Mouse (Mus musculus) lung, adult 18-20 months (tissue): ENCODE results near the gene Fam151b.
A peak's percentile ranks its signal among the peaks of the same experiment; 100 is the strongest.

Experiments
- DNase-seq, 2 experiments: peaks; one replicate each; pipeline ENCODE4 v3.0.0; 2022; ENCODE audit warnings: mixed read lengths in 2 of 2

Gene Fam151b

GRCm38 (mm10) chr13:92483852-92484463 lies at the start of gene Fam151b:
Gene Fam151b (minus strand): TSS chr13:92484015.
- DNase-seq: peak; percentile 93 to 95

- no peak for DNase-seq
Measured at GRCm38 (mm10) chr13:92532216-92532615, 48.4 kb upstream of the Fam151b start.

GRCm38 (mm10) chr13:92531237-92531636 lies 47.4 kb upstream of the Fam151b start:
- DNase-seq: no peak

- peak; percentile 94 to 95 for DNase-seq
Measured at GRCm38 (mm10) chr13:92530721-92531211, 47.0 kb upstream of the Fam151b start, which contains the start of gene Zfyve16. Gene Zfyve16 (minus strand): TSS chr13:92530868.

- no peak for DNase-seq
Measured at GRCm38 (mm10) chr13:92529828-92530720, 46.3 kb upstream of the Fam151b start.

- DNase-seq: no peak
Measured at GRCm38 (mm10) chr13:92523178-92523813, 39.5 kb upstream of the Fam151b start.

- DNase-seq: no peak
Measured at GRCm38 (mm10) chr13:92504871-92505270, 21.1 kb upstream of the Fam151b start.

GRCm38 (mm10) chr13:92491923-92492322 lies 8.1 kb upstream of the Fam151b start:
- no peak for DNase-seq

GRCm38 (mm10) chr13:92490817-92491216 lies 7.0 kb upstream of the Fam151b start:
- no peak for DNase-seq

- peak; percentile 46 to 57 for DNase-seq
Measured at GRCm38 (mm10) chr13:92483348-92483747, 467 bp downstream of the Fam151b start.

- no peak for DNase-seq
Measured at GRCm38 (mm10) chr13:92470151-92470550, 13.7 kb downstream of the Fam151b start.

GRCm38 (mm10) chr13:92469381-92469780 lies 14.4 kb downstream of the Fam151b start:
- DNase-seq: no peak

- DNase-seq: no peak
Measured at GRCm38 (mm10) chr13:92467891-92468290, 15.9 kb downstream of the Fam151b start.

- no peak for DNase-seq
Measured at GRCm38 (mm10) chr13:92464698-92465097, 19.1 kb downstream of the Fam151b start.

- no peak for DNase-seq
Measured at GRCm38 (mm10) chr13:92446872-92447271, 36.9 kb downstream of the Fam151b start.

GRCm38 (mm10) chr13:92440286-92440685 lies 43.5 kb downstream of the Fam151b start:
- DNase-seq: no peak

GRCm38 (mm10) chr13:92438656-92439055 lies 45.2 kb downstream of the Fam151b start:
- DNase-seq: no peak

GRCm38 (mm10) chr13:92427351-92427855 lies 56.4 kb downstream of the Fam151b start:
- no peak for DNase-seq

- DNase-seq: no peak
Measured at GRCm38 (mm10) chr13:92426294-92427051, 57.3 kb downstream of the Fam151b start.

- peak; percentile 6 to 11 for DNase-seq
Measured at GRCm38 (mm10) chr13:92425758-92426264, 58.0 kb downstream of the Fam151b start, which contains the start of gene Ankrd34b. Gene Ankrd34b (plus strand): TSS chr13:92425896.

- DNase-seq: no peak
Measured at GRCm38 (mm10) chr13:92423711-92424110, 60.1 kb downstream of the Fam151b start.

- DNase-seq: no peak
Measured at GRCm38 (mm10) chr13:92419630-92420029, 64.2 kb downstream of the Fam151b start.
